Mouse (Mus musculus): ENCODE data around the gene Crtc1.

The Crtc1 gene

GRCm38 (mm10) chr8:70452196-70452966, 13.0 kb upstream of the Crtc1 start:
- no peak for TF ChIP-seq GATA4 (IDR thresholded peaks at IDR 0.05; ENCODE audit: insufficient replicate concordance, low read length)

- no peak for TF ChIP-seq GATA4 (IDR thresholded peaks at IDR 0.05; ENCODE audit: insufficient replicate concordance, low read length)
These were observed 8.5 kb upstream of the Crtc1 start for GRCm38 (mm10) chr8:70447639-70448420.

- TF ChIP-seq GATA4 (IDR thresholded peaks at IDR 0.05; ENCODE audit: insufficient replicate concordance, low read length): no peak
These were observed 6.6 kb upstream of the Crtc1 start for GRCm38 (mm10) chr8:70445988-70446387.

GRCm38 (mm10) chr8:70443326-70443725, 3.9 kb upstream of the Crtc1 start:
- no peak for TF ChIP-seq GATA4 (IDR thresholded peaks at IDR 0.05; ENCODE audit: insufficient replicate concordance, low read length)

GRCm38 (mm10) chr8:70441565-70441964, 2.2 kb upstream of the Crtc1 start:
- no peak for TF ChIP-seq GATA4 (IDR thresholded peaks at IDR 0.05; ENCODE audit: insufficient replicate concordance, low read length)

- no peak for TF ChIP-seq GATA4 (IDR thresholded peaks at IDR 0.05; ENCODE audit: insufficient replicate concordance, low read length)
These were observed 867 bp upstream of the Crtc1 start for GRCm38 (mm10) chr8:70440246-70440645.

GRCm38 (mm10) chr8:70439848-70440179, 435 bp upstream of the Crtc1 start:
- no peak for TF ChIP-seq GATA4 (IDR thresholded peaks at IDR 0.05; ENCODE audit: insufficient replicate concordance, low read length)

GRCm38 (mm10) chr8:70438423-70438822, 956 bp downstream of the Crtc1 start:
- no peak for TF ChIP-seq GATA4 (IDR thresholded peaks at IDR 0.05; ENCODE audit: insufficient replicate concordance, low read length)

GRCm38 (mm10) chr8:70435156-70435555, 4.2 kb downstream of the Crtc1 start:
- no peak for TF ChIP-seq GATA4 (IDR thresholded peaks at IDR 0.05; ENCODE audit: insufficient replicate concordance, low read length)

GRCm38 (mm10) chr8:70432991-70433536, 6.3 kb downstream of the Crtc1 start:
- TF ChIP-seq GATA4 (IDR thresholded peaks at IDR 0.05; ENCODE audit: insufficient replicate concordance, low read length): no peak

- TF ChIP-seq GATA4 (IDR thresholded peaks at IDR 0.05; ENCODE audit: insufficient replicate concordance, low read length): no peak
These were observed 8.2 kb downstream of the Crtc1 start for GRCm38 (mm10) chr8:70431213-70431612.

- no peak for TF ChIP-seq GATA4 (IDR thresholded peaks at IDR 0.05; ENCODE audit: insufficient replicate concordance, low read length)
These were observed 13.0 kb downstream of the Crtc1 start for GRCm38 (mm10) chr8:70426300-70426907.

- TF ChIP-seq GATA4 (IDR thresholded peaks at IDR 0.05; ENCODE audit: insufficient replicate concordance, low read length): no peak
These were observed 16.7 kb downstream of the Crtc1 start for GRCm38 (mm10) chr8:70422722-70423121.

- no peak for TF ChIP-seq GATA4 (IDR thresholded peaks at IDR 0.05; ENCODE audit: insufficient replicate concordance, low read length)
These were observed 17.9 kb downstream of the Crtc1 start for GRCm38 (mm10) chr8:70421349-70422104.

Measured in liver, adult (tissue).